Mouse (Mus musculus) embryonic fibroblast, embryonic 13.5 days (primary cell): ENCODE results near the gene Ngfr. TPM values are rescaled to one million over a fixed set of nuclear protein-coding genes. Genes with fewer than 3 reads are reported as not detected.

Source experiments
- H3K27ac ChIP-seq: 2 replicates; pipeline ENCODE4 v1.5.1; 2012; ENCODE audit warnings: low read length, control low read depth, inconsistent platforms; ENCODE audit not compliant: insufficient read depth
- H3K4me1 ChIP-seq: 2 replicates; pipeline ENCODE4 v1.6.1; 2011; ENCODE audit warnings: low read length; ENCODE audit not compliant: control insufficient read depth, insufficient read depth
- H3K4me3 ChIP-seq: 2 replicates; pipeline ENCODE4 v1.5.1; 2011; ENCODE audit warnings: mild to moderate bottlenecking, control low read depth, low read length; ENCODE audit not compliant: insufficient read depth
- CTCF ChIP-seq: IDR thresholded peaks from 2 replicates; pipeline ENCODE4 v1.5.1; 2011; ENCODE audit warnings: mild to moderate bottlenecking, control low read depth, low read length, moderate library complexity, borderline replicate concordance; ENCODE audit not compliant: insufficient read depth
- POLR2A ChIP-seq: IDR thresholded peaks from 2 replicates; pipeline ENCODE4 v1.6.1; 2011; ENCODE audit warnings: low read depth, mild to moderate bottlenecking, control low read depth, low read length, moderate library complexity
- polyA plus RNA-seq: library from polyadenylated mRNA; stranded (reverse); fragments of >200 nt; gene quantifications from 2 replicates; pipeline ENCODE4 v1.2.4, GENCODE M21; 2011; ENCODE audit warnings: low read depth; ENCODE audit not compliant: missing spikeins, insufficient read length

The Ngfr gene
- polyA plus RNA-seq, 1 experiment, result 3.2 TPM

GRCm38 (mm10) chr11:95528231-95528630, 59.3 kb downstream of the Ngfr start:
- H3K4me1 ChIP-seq, result no peaks in the 10 kb centered on the region
- H3K27ac ChIP-seq, result no peak overlapping the region
- TF ChIP-seq POLR2A (no peak), CTCF (no peak)
- H3K4me3 ChIP-seq, result no peak overlapping the region

GRCm38 (mm10) chr11:95527307-95527706, 60.2 kb downstream of the Ngfr start:
- H3K27ac ChIP-seq, result no peak overlapping the region
- TF ChIP-seq POLR2A, result no peak
- no peak for TF ChIP-seq CTCF
- H3K4me3 ChIP-seq, result no peak overlapping the region
- no peaks in the 10 kb centered on the region for H3K4me1 ChIP-seq

- H3K4me3 ChIP-seq, result no peak overlapping the region
- H3K4me1 ChIP-seq, result no peaks in the 10 kb centered on the region
- H3K27ac ChIP-seq, result no peak overlapping the region
- no peak for TF ChIP-seq POLR2A
- TF ChIP-seq CTCF, result peak; percentile 94
Observed at GRCm38 (mm10) chr11:95521563-95521962, 66.0 kb downstream of the Ngfr start.

GRCm38 (mm10) chr11:95520456-95521072, 67.0 kb downstream of the Ngfr start:
- no peak overlapping the region for H3K4me3 ChIP-seq
- H3K4me1 ChIP-seq, result no peaks in the 10 kb centered on the region
- peak; percentile 100 for TF ChIP-seq CTCF
- no peak for TF ChIP-seq POLR2A
- H3K27ac ChIP-seq, result no peak overlapping the region

DNA sequence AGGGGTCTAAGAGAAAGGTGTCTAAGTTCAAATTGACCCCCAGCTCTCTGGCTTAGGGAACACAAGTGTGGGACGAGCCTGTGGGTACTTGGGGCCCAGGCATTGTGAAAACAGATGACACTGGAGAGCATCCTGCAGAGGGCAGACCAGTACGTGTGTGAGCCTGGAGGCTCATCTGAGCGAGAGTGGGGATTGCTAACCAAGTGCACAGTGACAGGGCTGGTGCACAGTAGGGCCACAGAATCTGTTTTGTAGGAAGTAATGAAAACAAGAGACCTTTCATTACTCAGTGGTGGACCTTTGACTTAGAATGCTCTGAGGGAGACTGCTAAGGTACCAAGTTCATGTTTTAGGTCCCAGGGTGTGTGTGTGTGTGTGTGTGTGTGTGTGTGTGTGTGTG, 67.5 kb downstream of the Ngfr start:
- Histone ChIP-seq H3K4me3 (no peak overlapping the region), H3K4me1 (no peaks in the 10 kb centered on the region), H3K27ac (no peak overlapping the region)
- no peak for TF ChIP-seq CTCF
- no peak for TF ChIP-seq POLR2A

GRCm38 (mm10) chr11:95519299-95519698, 68.2 kb downstream of the Ngfr start:
- Histone ChIP-seq H3K27ac (no peak overlapping the region), H3K4me3 (no peak overlapping the region), H3K4me1 (no peaks in the 10 kb centered on the region)
- TF ChIP-seq CTCF (no peak), POLR2A (no peak)

Other genes with a start within 250 kb of the Ngfr start
- gene Slc35b1, start 203.0 kb downstream of the Ngfr start, polyA plus RNA-seq, result 90.7 and 97.2 TPM in 2 replicates
- gene Spop, start 173.7 kb downstream of the Ngfr start, polyA plus RNA-seq, result 122 and 155 TPM in 2 replicates
- 1.1 and 1.6 TPM in 2 replicates for gene Nxph3, start 73.2 kb downstream of the Ngfr start, polyA plus RNA-seq
- gene Phb, start 79.2 kb upstream of the Ngfr start, polyA plus RNA-seq, result 157 and 180 TPM in 2 replicates
- gene Zfp652, start 124.9 kb upstream of the Ngfr start, polyA plus RNA-seq, result 18.9 and 27.3 TPM in 2 replicates
- gene B130006D01Rik, start 135.9 kb upstream of the Ngfr start, polyA plus RNA-seq, result 0.89 and 0.93 TPM in 2 replicates
- gene Phospho1, start 236.8 kb upstream of the Ngfr start, polyA plus RNA-seq, result 5.5 TPM in 2 replicates
- gene Gngt2, start 249.5 kb upstream of the Ngfr start, polyA plus RNA-seq, result 2.4 and 5.6 TPM in 2 replicates